Mouse (Mus musculus) megakaryocyte progenitor cell, adult 5-6 weeks (primary cell): Measurements from ENCODE around the gene Eif2b2. TPM values are rescaled to one million over a fixed set of nuclear protein-coding genes. Genes with fewer than 3 reads are reported as not detected.

Experiments used
- ATAC-seq: replicated peaks from 2 replicates; pipeline ENCODE4 v1.8.0; 2016; ENCODE audit warnings: mild to moderate bottlenecking, moderate TSS enrichment, inconsistent platforms; ENCODE audit not compliant: poor library complexity
- total RNA-seq, 2 experiments: library from RNA; stranded (forward) in 1 of 2; stranded (reverse) in 1 of 2; fragments of 157-497, 149-512 nt in 1 of 2; fragments of 200-1000 nt in 1 of 2; gene quantifications; 2 replicates each; pipeline versions ENCODE4 v1.2.3 to v1.2.4; 2015 to 2017

Gene Eif2b2
- total RNA-seq, 2 experiments from 2014 or later: 30.0 to 74.6 TPM

GRCm38 (mm10) chr12:85237553-85237952 lies 18.3 kb downstream of the Eif2b2 start:
- ATAC-seq: no peak

GRCm38 (mm10) chr12:85252083-85252482 lies 32.8 kb downstream of the Eif2b2 start:
- no peak for ATAC-seq

- ATAC-seq: peak; percentile 25
Observed at GRCm38 (mm10) chr12:85256074-85256751, 36.9 kb downstream of the Eif2b2 start.

GRCm38 (mm10) chr12:85257008-85257639 lies 37.8 kb downstream of the Eif2b2 start:
- peak; percentile 88 for ATAC-seq

GRCm38 (mm10) chr12:85262489-85262888 lies 43.2 kb downstream of the Eif2b2 start:
- ATAC-seq: no peak

- ATAC-seq: no peak
Observed at GRCm38 (mm10) chr12:85263190-85263589, 43.9 kb downstream of the Eif2b2 start.

GRCm38 (mm10) chr12:85264531-85264930 lies 45.2 kb downstream of the Eif2b2 start:
- ATAC-seq: no peak

GRCm38 (mm10) chr12:85264940-85265339 lies 45.7 kb downstream of the Eif2b2 start:
- ATAC-seq: no peak

GRCm38 (mm10) chr12:85266248-85266647 lies 47.0 kb downstream of the Eif2b2 start:
- ATAC-seq: no peak

- no peak for ATAC-seq
Observed at GRCm38 (mm10) chr12:85269821-85270220, 50.5 kb downstream of the Eif2b2 start.

- peak; percentile 89 for ATAC-seq
Observed at GRCm38 (mm10) chr12:85270319-85270718, 51.0 kb downstream of the Eif2b2 start, which contains the start of gene Mlh3. Gene Mlh3, minus strand, starts transcription at chr12:85270599.

- ATAC-seq: no peak
Observed at GRCm38 (mm10) chr12:85271132-85271842, 52.0 kb downstream of the Eif2b2 start.

- ATAC-seq: no peak
Observed at GRCm38 (mm10) chr12:85271843-85272206, 52.5 kb downstream of the Eif2b2 start.

GRCm38 (mm10) chr12:85273508-85273907 lies 54.2 kb downstream of the Eif2b2 start:
- no peak for ATAC-seq

Other genes with a start within 250 kb of the Eif2b2 start
- gene Fcf1, start 248.6 kb upstream of the Eif2b2 start, total RNA-seq (2015): 151 and 155 TPM in 2 replicates
- gene Fcf1, start 248.6 kb upstream of the Eif2b2 start, total RNA-seq (2017): 121 and 125 TPM in 2 replicates
- 28.0 and 30.5 TPM in 2 replicates for gene Arel1, start 248.6 kb upstream of the Eif2b2 start, total RNA-seq (2015)
- gene Arel1, start 248.6 kb upstream of the Eif2b2 start, total RNA-seq (2017): 39.7 and 43.2 TPM in 2 replicates
- 78.0 and 96.2 TPM in 2 replicates for gene Ylpm1, start 223.2 kb upstream of the Eif2b2 start, total RNA-seq (2015)
- gene Ylpm1, start 223.2 kb upstream of the Eif2b2 start, total RNA-seq (2017): 52.7 and 84.7 TPM in 2 replicates
- 1.2 TPM in 2 replicates for gene Prox2, start 108.7 kb upstream of the Eif2b2 start, total RNA-seq (2015)
- gene Prox2, start 108.7 kb upstream of the Eif2b2 start, total RNA-seq (2017): 2.7 and 3.0 TPM in 2 replicates
- 76.3 and 81.6 TPM in 2 replicates for gene Dlst, start 108.6 kb upstream of the Eif2b2 start, total RNA-seq (2015)
- gene Dlst, start 108.6 kb upstream of the Eif2b2 start, total RNA-seq (2017): 161 and 187 TPM in 2 replicates
- gene Rps6kl1, start 68.2 kb upstream of the Eif2b2 start, total RNA-seq (2015): not detected in 2 replicates
- gene Rps6kl1, start 68.2 kb upstream of the Eif2b2 start, total RNA-seq (2017): not detected in 2 replicates
- not detected in 2 replicates for gene Pgf, start 41.7 kb upstream of the Eif2b2 start, total RNA-seq (2015)
- not detected in 2 replicates for gene Pgf, start 41.7 kb upstream of the Eif2b2 start, total RNA-seq (2017)
- gene Mlh3, start 51.1 kb downstream of the Eif2b2 start, total RNA-seq (2015): 5.6 and 7.9 TPM in 2 replicates
- gene Mlh3, start 51.1 kb downstream of the Eif2b2 start, total RNA-seq (2017): 7.9 and 9.7 TPM in 2 replicates
- 52.4 and 52.8 TPM in 2 replicates for gene Acyp1, start 69.0 kb downstream of the Eif2b2 start, total RNA-seq (2015)
- 40.4 and 54.5 TPM in 2 replicates for gene Acyp1, start 69.0 kb downstream of the Eif2b2 start, total RNA-seq (2017)
- not detected in 2 replicates for gene Zc2hc1c, start 69.1 kb downstream of the Eif2b2 start, total RNA-seq (2015)
- not detected in 2 replicates for gene Zc2hc1c, start 69.1 kb downstream of the Eif2b2 start, total RNA-seq (2017)
- gene Nek9, start 119.9 kb downstream of the Eif2b2 start, total RNA-seq (2015): 34.0 and 36.1 TPM in 2 replicates
- 20.4 and 23.6 TPM in 2 replicates for gene Nek9, start 119.9 kb downstream of the Eif2b2 start, total RNA-seq (2017)
- gene Tmed10, start 155.4 kb downstream of the Eif2b2 start, total RNA-seq (2015): 327 and 328 TPM in 2 replicates
- gene Tmed10, start 155.4 kb downstream of the Eif2b2 start, total RNA-seq (2017): 142 and 176 TPM in 2 replicates